Mouse (Mus musculus): ENCODE results near the gene Dnajc30. TPM values are rescaled to one million over a fixed set of nuclear protein-coding genes. Genes with fewer than 3 reads are reported as not detected.
"Not testable (repeated sequence)": the region's sequence is repeated elsewhere in the genome, so short reads cannot be mapped to it uniquely, and the experiment has no call there.

The Dnajc30 gene
- total RNA-seq, 2 experiments from 2014 or later, result 35.5 to 38.0 TPM

- DNase-seq (ENCODE audit: low spot score in 2 of 2), result no peak
Observed at GRCm38 (mm10) chr5:135053356-135053755, 10.6 kb upstream of the Dnajc30 start.

- no peak for DNase-seq (ENCODE audit: low spot score in 2 of 2)
Observed at GRCm38 (mm10) chr5:135064382-135064766, 372 bp downstream of the Dnajc30 start.

DNA sequence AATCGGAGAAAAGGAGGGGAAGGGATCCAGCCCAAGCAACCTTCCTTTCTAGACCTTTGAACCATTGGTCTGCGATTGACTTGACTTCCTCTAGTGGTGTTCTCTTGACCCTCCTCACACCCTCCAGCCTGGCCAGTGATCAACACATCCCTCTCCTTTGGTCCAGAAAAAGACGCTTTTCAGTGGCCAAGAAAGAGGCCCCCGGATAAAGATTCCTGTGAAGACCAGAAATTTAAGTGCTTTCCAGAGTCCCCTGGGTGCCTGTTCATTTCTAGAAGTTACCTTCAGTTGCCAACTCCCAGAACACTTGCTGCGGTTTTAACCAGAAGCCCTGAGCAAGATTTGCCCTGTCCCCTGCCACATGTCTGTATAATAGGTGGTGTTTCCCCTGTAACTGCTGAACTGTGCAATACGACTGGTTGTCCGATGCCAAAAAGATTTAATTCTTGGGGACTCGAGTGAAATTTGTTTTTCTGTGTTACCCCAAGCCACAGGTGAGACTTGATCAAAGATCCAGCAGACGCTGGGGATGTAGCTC is 976 bp downstream of the Dnajc30 start, which contains the start of gene Bud23:
TSS of gene Bud23 (minus strand) at position 51 of the 538 bp plus-strand sequence.
- DNase-seq (ENCODE audit: low spot score in 2 of 2), result not testable (repeated sequence)

DNA sequence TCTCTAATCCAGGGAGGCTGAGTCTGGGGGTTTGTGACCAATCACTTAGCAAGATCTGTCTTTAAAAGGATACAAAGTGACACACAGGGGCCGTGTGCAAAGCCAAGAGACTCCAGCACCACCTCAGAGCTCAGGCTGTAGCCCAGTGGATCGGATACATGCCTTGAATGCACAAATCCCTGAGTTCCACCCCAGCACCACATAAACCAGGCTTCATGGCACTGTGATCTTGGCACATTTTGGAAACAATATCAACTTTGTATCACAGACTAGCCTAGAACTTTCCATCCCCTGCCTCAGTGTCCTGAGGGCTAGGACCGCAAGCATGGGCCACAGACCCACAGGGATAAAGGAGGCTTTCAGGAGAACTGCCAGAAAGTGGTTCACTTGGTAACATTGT is 2.0 kb downstream of the Dnajc30 start:
- DNase-seq (ENCODE audit: low spot score in 2 of 2), result no peak

- DNase-seq (ENCODE audit: low spot score in 2 of 2), result no peak
Observed at GRCm38 (mm10) chr5:135070448-135070847, 6.4 kb downstream of the Dnajc30 start.

DNA sequence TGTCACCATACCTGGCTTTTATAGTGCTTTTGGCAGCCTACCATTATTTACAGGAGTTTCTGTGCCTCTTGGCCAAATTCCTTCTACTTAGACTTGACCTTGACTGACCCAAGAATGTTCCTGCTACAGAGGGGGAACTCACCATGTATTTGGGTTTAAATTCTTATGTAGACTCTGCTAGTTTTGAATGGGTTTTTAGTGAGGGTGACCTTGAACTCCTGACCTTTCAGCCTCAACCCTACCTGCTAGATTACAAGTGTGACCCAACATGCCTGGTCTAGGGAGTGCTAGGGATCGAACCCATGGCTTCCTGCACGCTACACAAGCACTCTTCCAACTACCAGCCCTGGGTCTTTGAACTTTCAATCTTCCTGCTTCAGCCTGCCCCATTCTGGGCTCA is 8.1 kb downstream of the Dnajc30 start:
- DNase-seq (ENCODE audit: low spot score in 2 of 2), result no peak

GRCm38 (mm10) chr5:135072720-135073119 is 8.7 kb downstream of the Dnajc30 start:
- DNase-seq (ENCODE audit: low spot score in 2 of 2), result no peak

- peak in 1 of 2 experiments; percentile 24 for DNase-seq (ENCODE audit: low spot score in 2 of 2)
Observed at GRCm38 (mm10) chr5:135073349-135074150, 9.5 kb downstream of the Dnajc30 start.

- no peak for DNase-seq (ENCODE audit: low spot score in 2 of 2)
Observed at GRCm38 (mm10) chr5:135075655-135076054, 11.7 kb downstream of the Dnajc30 start.

- DNase-seq (ENCODE audit: low spot score in 2 of 2), result no peak
Observed at GRCm38 (mm10) chr5:135076368-135076767, 12.4 kb downstream of the Dnajc30 start.

GRCm38 (mm10) chr5:135076931-135077505 is 13.0 kb downstream of the Dnajc30 start:
- DNase-seq (ENCODE audit: low spot score in 2 of 2), result peak; percentile 45 to 58

GRCm38 (mm10) chr5:135077564-135078481 is 13.8 kb downstream of the Dnajc30 start, which contains the start of gene Vps37d:
Gene Vps37d, minus strand, starts transcription at chr5:135078266.
- peak; percentile 98 to 99 for DNase-seq (ENCODE audit: low spot score in 2 of 2)

DNA sequence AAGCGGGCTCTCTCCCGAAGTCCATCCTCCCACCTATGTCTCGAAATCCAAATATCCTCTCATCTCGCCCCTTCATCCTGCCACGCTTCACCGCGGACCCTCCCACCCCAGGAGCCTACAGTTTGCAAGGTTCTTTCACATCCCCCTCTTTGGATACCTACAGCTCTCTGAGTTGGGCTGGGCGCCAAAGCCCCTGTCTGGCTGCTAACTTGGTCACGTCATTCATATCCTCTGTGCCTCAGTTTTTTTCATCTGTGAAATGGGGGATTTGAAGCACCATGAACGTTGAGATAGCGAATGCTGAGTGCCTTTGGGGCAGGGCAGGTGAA is 14.4 kb downstream of the Dnajc30 start:
- no peak for DNase-seq (ENCODE audit: low spot score in 2 of 2)

GRCm38 (mm10) chr5:135079578-135079977 is 15.6 kb downstream of the Dnajc30 start:
- DNase-seq (ENCODE audit: low spot score in 2 of 2), result no peak

- no peak for DNase-seq (ENCODE audit: low spot score in 2 of 2)
Observed at GRCm38 (mm10) chr5:135080539-135080938, 16.5 kb downstream of the Dnajc30 start.

DNA sequence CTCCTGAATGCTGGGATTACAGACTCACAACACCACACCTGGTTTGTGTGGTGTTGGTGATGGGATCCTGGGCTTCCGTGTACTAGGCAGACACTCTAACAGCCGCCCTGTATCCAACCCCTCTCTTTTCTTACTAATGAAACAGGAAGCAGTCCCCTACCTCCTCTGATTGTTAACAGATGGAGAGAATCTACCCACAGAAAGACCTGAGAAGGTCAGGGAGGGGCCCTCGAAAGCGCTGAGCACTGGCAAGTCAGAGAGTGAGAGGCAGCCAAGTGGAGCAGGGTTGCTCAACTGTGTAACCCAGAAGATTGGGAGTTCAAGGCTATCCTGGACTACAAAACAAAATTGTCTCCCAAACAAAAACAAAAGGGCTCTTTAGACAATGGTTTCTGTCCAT is 22.9 kb downstream of the Dnajc30 start:
- no peak for DNase-seq (ENCODE audit: low spot score in 2 of 2)

DNA sequence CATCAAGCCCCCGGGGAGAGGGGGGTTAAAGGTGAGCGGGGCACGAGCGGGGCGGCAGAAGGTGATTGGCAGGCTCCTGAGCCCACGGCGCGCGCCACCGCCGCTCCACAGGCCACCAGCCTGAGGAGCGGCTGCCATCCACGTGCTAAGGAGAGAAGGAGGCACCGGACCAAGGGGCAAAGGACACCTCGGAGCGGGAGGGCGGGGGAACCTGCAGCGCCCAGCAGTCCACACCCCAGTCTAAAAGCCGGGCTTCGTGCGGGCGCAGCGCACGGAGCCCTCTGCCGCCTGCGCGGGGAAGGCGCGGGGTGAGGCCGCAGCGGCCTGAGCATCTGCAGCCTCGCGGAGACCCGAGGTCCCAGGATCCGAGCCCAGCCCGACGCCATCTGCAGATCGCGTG is 25.7 kb downstream of the Dnajc30 start, which contains the start of gene Mlxipl:
TSS of gene Mlxipl (plus strand) at position 238 of the 400 bp plus-strand sequence.
- DNase-seq (ENCODE audit: low spot score in 2 of 2), result no peak

DNA sequence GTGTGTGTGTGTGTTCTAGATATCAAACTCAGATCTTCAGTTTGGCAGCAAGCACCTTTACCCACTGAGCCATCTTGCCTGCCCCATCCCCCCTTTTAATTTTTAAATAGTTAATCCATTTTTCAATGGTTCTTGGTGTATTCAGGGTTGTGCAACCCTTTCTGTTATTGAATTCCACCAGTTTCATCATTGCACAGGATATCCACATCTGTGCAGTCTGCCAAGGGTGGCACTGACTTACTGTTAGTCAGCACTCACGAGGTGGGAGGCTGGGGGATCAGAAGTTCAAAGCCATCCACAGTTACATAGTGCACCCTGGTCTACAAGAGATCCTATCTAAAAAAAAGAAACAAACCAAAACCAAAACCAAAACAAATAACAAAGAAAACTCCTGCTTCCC is 37.0 kb downstream of the Dnajc30 start:
- DNase-seq (ENCODE audit: low spot score in 2 of 2), result no peak

DNA sequence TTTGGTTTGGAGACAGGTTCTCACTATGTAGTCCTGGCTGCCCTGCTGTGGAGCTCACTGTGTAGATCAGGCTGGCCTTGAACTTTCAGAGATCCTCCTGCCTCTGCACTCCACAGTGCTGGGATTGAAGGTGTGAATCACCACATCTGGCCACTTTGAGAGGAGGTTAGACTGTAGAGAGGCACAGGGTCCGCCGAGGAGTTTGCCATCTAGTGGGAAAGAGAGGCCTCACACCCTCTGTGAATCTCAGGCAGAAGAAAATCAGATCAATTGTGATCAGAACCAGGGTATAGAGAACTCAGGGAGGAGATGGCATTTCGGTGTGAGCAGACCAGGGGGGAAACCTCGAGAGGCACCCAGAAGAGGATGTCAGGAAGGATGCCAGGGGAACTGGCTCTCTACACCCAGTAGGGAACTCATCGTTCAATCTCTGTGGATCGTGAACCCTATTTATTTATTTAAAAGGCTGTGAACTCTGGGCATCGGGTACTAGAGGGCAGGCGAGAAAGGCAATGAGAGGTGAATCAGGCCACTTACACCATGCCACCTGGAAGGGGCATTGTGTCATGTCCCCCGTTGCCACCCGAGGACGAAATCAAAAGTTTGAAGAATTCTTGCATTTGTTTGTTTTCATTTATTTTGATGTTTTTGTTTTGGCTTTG is 40.1 kb downstream of the Dnajc30 start:
- DNase-seq (ENCODE audit: low spot score in 2 of 2), result peak in 1 of 2 experiments; percentile 22

- DNase-seq (ENCODE audit: low spot score in 2 of 2), result peak; percentile 64 to 74
Observed at GRCm38 (mm10) chr5:135106758-135107256, 42.8 kb downstream of the Dnajc30 start.
